Mouse (Mus musculus): ENCODE data around the gene Dnmt3l. TPM values are rescaled to one million over a fixed set of nuclear protein-coding genes. Genes with fewer than 3 reads are reported as not detected.

Dnmt3l gene
- polyA plus RNA-seq, 1 experiment from 2014 or later: 1.2 TPM

GRCm38 (mm10) chr10:78105548-78105947, 63.8 kb downstream of the Dnmt3l start:
- H3K4me3 ChIP-seq (ENCODE audit: low read length): no peak overlapping the region
- peak overlapping the region; percentile 27 for H3K4me2 ChIP-seq (replicated peaks; ENCODE audit: low read depth, low read length)
- ATAC-seq (ENCODE audit: low FRiP score, low TSS enrichment): no peak
- no peak overlapping the region for H3K9ac ChIP-seq (replicated peaks; ENCODE audit: low read length)
- H3K27ac ChIP-seq (ENCODE audit: low read length): peak overlapping the region; percentile 84
- no peaks in the 10 kb centered on the region for H3K9me3 ChIP-seq (ENCODE audit: low read length)
- H3K27me3 ChIP-seq (ENCODE audit: insufficient read depth, low read length): no peaks in the 10 kb centered on the region
- peaks cover 35% of the 10 kb centered on the region for H3K4me1 ChIP-seq (ENCODE audit: insufficient read depth, low read length)
- H3K36me3 ChIP-seq (ENCODE audit: insufficient read depth, low read length): no peaks in the 10 kb centered on the region
- WGBS: 56% methylated on average over 12 of the region's 12 CpGs

Other genes starting within 250 kb of the Dnmt3l start
- gene Gm9639, start 246.9 kb upstream of the Dnmt3l start, polyA plus RNA-seq (2015; fragmentation: Nextera tagmentation; extraction: Ambion mirVana): not detected in 2 replicates
- not detected in 2 replicates for gene Gm19668, start 242.8 kb upstream of the Dnmt3l start, polyA plus RNA-seq (2015; fragmentation: Nextera tagmentation; extraction: Ambion mirVana)
- gene Gm9507, start 230.1 kb upstream of the Dnmt3l start, polyA plus RNA-seq (2015; fragmentation: Nextera tagmentation; extraction: Ambion mirVana): not detected in 2 replicates
- gene Gm2696, start 227.3 kb upstream of the Dnmt3l start, polyA plus RNA-seq (2015; fragmentation: Nextera tagmentation; extraction: Ambion mirVana): not detected in 2 replicates
- gene Krtap10-4, start 214.9 kb upstream of the Dnmt3l start, polyA plus RNA-seq (2015; fragmentation: Nextera tagmentation; extraction: Ambion mirVana): not detected in 2 replicates
- not detected in 2 replicates for gene Krtap10-10, start 206.0 kb upstream of the Dnmt3l start, polyA plus RNA-seq (2015; fragmentation: Nextera tagmentation; extraction: Ambion mirVana)
- not detected in 2 replicates for gene Gm36176, start 195.1 kb upstream of the Dnmt3l start, polyA plus RNA-seq (2015; fragmentation: Nextera tagmentation; extraction: Ambion mirVana)
- not detected in 2 replicates for gene Gm10318, start 189.1 kb upstream of the Dnmt3l start, polyA plus RNA-seq (2015; fragmentation: Nextera tagmentation; extraction: Ambion mirVana)
- not detected in 2 replicates for gene Gm3285, start 180.0 kb upstream of the Dnmt3l start, polyA plus RNA-seq (2015; fragmentation: Nextera tagmentation; extraction: Ambion mirVana)
- 4.6 and 4.9 TPM in 2 replicates for gene Lrrc3, start 139.4 kb upstream of the Dnmt3l start, polyA plus RNA-seq (2015; fragmentation: Nextera tagmentation; extraction: Ambion mirVana)
- gene Trpm2, start 71.4 kb upstream of the Dnmt3l start, polyA plus RNA-seq (2015; fragmentation: Nextera tagmentation; extraction: Ambion mirVana): 0.59 and 0.95 TPM in 2 replicates
- 33.9 and 34.2 TPM in 2 replicates for gene 1810043G02Rik, start 63.4 kb upstream of the Dnmt3l start, polyA plus RNA-seq (2015; fragmentation: Nextera tagmentation; extraction: Ambion mirVana)
- 190 and 194 TPM in 2 replicates for gene Pfkl, start 31.9 kb upstream of the Dnmt3l start, polyA plus RNA-seq (2015; fragmentation: Nextera tagmentation; extraction: Ambion mirVana)
- 1.7 and 2.1 TPM in 2 replicates for gene Aire, start 1.7 kb downstream of the Dnmt3l start, polyA plus RNA-seq (2015; fragmentation: Nextera tagmentation; extraction: Ambion mirVana)
- 8.5 and 9.5 TPM in 2 replicates for gene Icosl, start 27.4 kb downstream of the Dnmt3l start, polyA plus RNA-seq (2015; fragmentation: Nextera tagmentation; extraction: Ambion mirVana)
- 50.7 and 54.7 TPM in 2 replicates for gene D10Jhu81e, start 127.8 kb downstream of the Dnmt3l start, polyA plus RNA-seq (2015; fragmentation: Nextera tagmentation; extraction: Ambion mirVana)
- 24.5 and 25.5 TPM in 2 replicates for gene Pwp2, start 143.2 kb downstream of the Dnmt3l start, polyA plus RNA-seq (2015; fragmentation: Nextera tagmentation; extraction: Ambion mirVana)
- 5.3 and 8.3 TPM in 2 replicates for gene Trappc10, start 202.7 kb downstream of the Dnmt3l start, polyA plus RNA-seq (2015; fragmentation: Nextera tagmentation; extraction: Ambion mirVana)